Mouse (Mus musculus) testis, adult 2 months (tissue): Measurements from ENCODE around the gene Atp1a2. TPM values are rescaled to one million over a fixed set of nuclear protein-coding genes. Genes with fewer than 3 reads are reported as not detected.

Experiments
- H3K27ac ChIP-seq: fragments of 200-500 bp; 2 replicates; pipeline ENCODE4 v1.5.1; 2012; ENCODE audit warnings: low read depth, low read length; ENCODE audit not compliant: control insufficient read depth, insufficient read depth
- H3K27me3 ChIP-seq: fragments of 200-500 bp; 2 replicates; pipeline ENCODE4 v1.6.1; 2012; ENCODE audit warnings: mild to moderate bottlenecking, low read length, moderate library complexity; ENCODE audit not compliant: control insufficient read depth, insufficient read depth
- H3K36me3 ChIP-seq: fragments of 200-500 bp; 2 replicates; pipeline ENCODE4 v1.6.1; 2012; ENCODE audit warnings: mild to moderate bottlenecking, low read length; ENCODE audit not compliant: control insufficient read depth, insufficient read depth
- H3K4me1 ChIP-seq: fragments of 200-500 bp; 2 replicates; pipeline ENCODE4 v1.6.1; 2012; ENCODE audit warnings: low read length; ENCODE audit not compliant: control insufficient read depth, insufficient read depth
- H3K4me3 ChIP-seq: fragments of 200-500 bp; 2 replicates; pipeline ENCODE4 v1.5.1; 2012; ENCODE audit warnings: low read depth, mild to moderate bottlenecking, low read length, moderate library complexity, mixed read lengths; ENCODE audit not compliant: control insufficient read depth
- CTCF ChIP-seq: fragments of 200-500 bp; IDR thresholded peaks from 2 replicates; pipeline ENCODE4 v1.5.1; 2012; ENCODE audit warnings: low read depth, mild to moderate bottlenecking, inconsistent platforms, low read length, moderate library complexity; ENCODE audit not compliant: control insufficient read depth, insufficient read depth, insufficient replicate concordance
- POLR2A ChIP-seq: fragments of 200-500 bp; IDR thresholded peaks from 2 replicates; pipeline ENCODE4 v1.6.1; 2012; ENCODE audit warnings: low read depth, mild to moderate bottlenecking, inconsistent platforms, low read length, moderate library complexity; ENCODE audit not compliant: control insufficient read depth
- polyA plus RNA-seq: library from polyadenylated mRNA; depleted of rRNA; stranded (reverse); fragments of >200 nt; gene quantifications from 2 replicates; pipeline ENCODE4 v1.2.3, GENCODE M21; 2012

Gene Atp1a2
- polyA plus RNA-seq, 1 experiment = 17.3 TPM

GRCm38 (mm10) chr1:172340729-172341321, 43.0 kb upstream of the Atp1a2 start, which contains the start of gene Kcnj10:
Gene Kcnj10 (plus strand): TSS chr1:172341210.
- TF ChIP-seq POLR2A (no peak), CTCF (no peak)
- Histone ChIP-seq H3K4me1 (peaks cover 5% of the 10 kb centered on the region), H3K27ac (no peak within 1 kb of the TSS), H3K27me3 (peaks cover 3% of the 10 kb centered on the region; the same call in 1 of the 2 replicates), H3K4me3 (peak within 1 kb of the TSS; percentile 61), H3K36me3 (no peaks in the 10 kb centered on the region)

- no peaks in the 10 kb centered on the region for H3K36me3 ChIP-seq
- no peak overlapping the region for H3K4me3 ChIP-seq
- peaks cover 3% of the 10 kb centered on the region; the same call in 1 of the 2 replicates for H3K27me3 ChIP-seq
- no peak overlapping the region for H3K27ac ChIP-seq
- peaks cover 2% of the 10 kb centered on the region; the same call in 1 of the 2 replicates for H3K4me1 ChIP-seq
- no peak for TF ChIP-seq CTCF
- no peak for TF ChIP-seq POLR2A
Observed at GRCm38 (mm10) chr1:172337411-172338185, 39.7 kb upstream of the Atp1a2 start.

- H3K27ac ChIP-seq = no peak overlapping the region
- TF ChIP-seq CTCF (no peak), POLR2A (no peak)
- H3K4me3 ChIP-seq = no peak overlapping the region
- no peaks in the 10 kb centered on the region; the same call in 1 of the 2 replicates for H3K4me1 ChIP-seq
- no peaks in the 10 kb centered on the region for H3K36me3 ChIP-seq
- no peaks in the 10 kb centered on the region for H3K27me3 ChIP-seq
Observed at GRCm38 (mm10) chr1:172335804-172336203, 37.9 kb upstream of the Atp1a2 start.

GRCm38 (mm10) chr1:172333512-172333911, 35.6 kb upstream of the Atp1a2 start:
- Histone ChIP-seq H3K36me3 (no peaks in the 10 kb centered on the region), H3K27me3 (no peaks in the 10 kb centered on the region), H3K4me1 (peaks cover 6% of the 10 kb centered on the region; the same call in 1 of the 2 replicates), H3K27ac (no peak overlapping the region), H3K4me3 (no peak overlapping the region)
- TF ChIP-seq POLR2A (no peak), CTCF (no peak)

GRCm38 (mm10) chr1:172332925-172333324, 35.1 kb upstream of the Atp1a2 start:
- TF ChIP-seq POLR2A (no peak), CTCF (no peak)
- Histone ChIP-seq H3K27ac (no peak overlapping the region), H3K4me3 (no peak overlapping the region), H3K4me1 (peaks cover 6% of the 10 kb centered on the region; the same call in 1 of the 2 replicates), H3K36me3 (no peaks in the 10 kb centered on the region), H3K27me3 (no peaks in the 10 kb centered on the region)

- Histone ChIP-seq H3K4me1 (peaks cover 16% of the 10 kb centered on the region), H3K27ac (no peak overlapping the region), H3K27me3 (no peaks in the 10 kb centered on the region), H3K4me3 (no peak overlapping the region), H3K36me3 (no peaks in the 10 kb centered on the region)
- TF ChIP-seq POLR2A (no peak), CTCF (no peak)
Observed at GRCm38 (mm10) chr1:172331422-172331947, 33.6 kb upstream of the Atp1a2 start.

GRCm38 (mm10) chr1:172329616-172330015, 31.8 kb upstream of the Atp1a2 start:
- TF ChIP-seq CTCF (no peak), POLR2A (no peak)
- no peaks in the 10 kb centered on the region for H3K27me3 ChIP-seq
- no peak overlapping the region for H3K27ac ChIP-seq

GRCm38 (mm10) chr1:172329131-172329530, 31.3 kb upstream of the Atp1a2 start, which contains the start of gene Kcnj9:
Gene Kcnj9 (minus strand): TSS chr1:172329318.
- peak; percentile 36; the same call in 1 of the 2 replicates for TF ChIP-seq POLR2A
- no peak for TF ChIP-seq CTCF
- Histone ChIP-seq H3K4me3 (peak within 1 kb of the TSS; percentile 74), H3K4me1 (peaks cover 25% of the 10 kb centered on the region), H3K27me3 (no peaks in the 10 kb centered on the region), H3K27ac (no peak within 1 kb of the TSS), H3K36me3 (no peaks in the 10 kb centered on the region)

More at GRCm38 (mm10) chr1:172329616-172330015, 31.8 kb upstream of the Atp1a2 start:
- H3K4me3 ChIP-seq = peak overlapping the region; percentile 74; the same call in 1 of the 2 replicates
- peaks cover 21% of the 10 kb centered on the region for H3K4me1 ChIP-seq
- H3K36me3 ChIP-seq = no peaks in the 10 kb centered on the region
